11 mouse cellular contexts compared by ENCODE assay signal in the genomic region with DNA sequence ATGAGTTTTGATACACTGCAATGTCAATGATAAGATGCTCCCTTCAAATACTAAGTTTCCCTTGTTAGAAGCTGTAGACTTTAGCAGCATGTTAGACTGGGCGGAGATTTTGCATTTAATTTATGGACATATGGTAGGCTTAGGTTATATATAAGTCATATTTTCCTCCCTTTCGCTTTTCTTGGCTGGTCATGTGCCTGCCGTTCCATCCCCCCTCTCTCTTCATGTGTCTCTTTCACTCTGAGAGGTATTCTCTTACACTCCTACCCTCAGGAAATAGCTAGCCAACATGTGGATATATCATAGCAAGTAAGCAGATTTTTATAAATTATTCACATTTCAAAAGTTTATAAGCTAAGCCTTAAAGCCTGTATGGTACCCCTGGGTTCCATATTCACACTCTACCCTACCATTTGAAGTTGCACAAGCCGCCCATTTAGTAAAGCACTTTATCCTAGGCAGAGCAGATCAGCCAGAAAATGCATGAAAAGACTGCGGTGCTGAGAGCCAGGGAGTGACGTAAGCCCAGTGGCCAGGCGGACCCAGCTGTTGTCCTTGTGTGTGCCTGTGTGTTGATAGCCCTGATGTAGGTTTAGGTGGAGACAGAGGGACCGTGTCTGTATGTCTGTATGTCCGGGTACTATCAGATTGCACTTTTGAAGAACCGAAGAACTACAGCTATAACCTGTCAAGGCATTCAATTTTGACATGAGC.
A peak's percentile ranks its signal among the peaks of the same experiment; 100 is the strongest.
DNase-seq lines count a peak whose midpoint lies in the region; ATAC-seq and TF ChIP-seq lines count a peak whose summit lies in the region.
"Had no signal": no experiment of that assay in that cellular context is flagged by ENCODE, and none has a peak within 500 bp of the region (broad histone marks: within the 10 kb centered on the region; RNA-seq: fewer than 3 reads in every experiment).

No protein-coding gene starts in this region.

- 84% methylated on average over 10 of the region's 10 CpGs for WGBS in forebrain, embryonic 14.5 days
- 79% methylated on average over 10 of the region's 10 CpGs for WGBS in forebrain, postnatal 0 days
- WGBS in embryonic facial prominence, embryonic 14.5 days, result 73% methylated on average over 10 of the region's 10 CpGs
- 80% methylated on average over 10 of the region's 10 CpGs for WGBS in limb, embryonic 11.5 days
- WGBS in midbrain, postnatal 0 days, result 86% methylated on average over 10 of the region's 10 CpGs

- ATAC-seq in forebrain, embryonic 14.5 days, result no peak
- no peak for ATAC-seq in forebrain, postnatal 0 days
- peak; percentile 75; the same call in 1 of the 2 replicates for ATAC-seq in embryonic facial prominence, embryonic 14.5 days (ENCODE audit: low read depth)
- ATAC-seq in limb, embryonic 11.5 days (ENCODE audit: insufficient number of reproducible peaks, low FRiP score, low TSS enrichment, low read depth), result peak; percentile 59; the same call in 1 of the 2 replicates
- ATAC-seq in midbrain, postnatal 0 days (ENCODE audit: low FRiP score), result no peak
- ATAC-seq: forebrain, embryonic 15.5 days had no signal

- no peaks in the 10 kb centered on the region for H3K27me3 ChIP-seq in forebrain, embryonic 14.5 days (replicated peaks; ENCODE audit: control insufficient read depth, insufficient read depth, low read length)
- H3K27me3 ChIP-seq in forebrain, postnatal 0 days (ENCODE audit: insufficient read depth, low read length), result no peaks in the 10 kb centered on the region
- no peaks in the 10 kb centered on the region for H3K27me3 ChIP-seq in embryonic facial prominence, embryonic 14.5 days (replicated peaks; ENCODE audit: control insufficient read depth, insufficient read depth, low read length)
- no peaks in the 10 kb centered on the region for H3K27me3 ChIP-seq in limb, embryonic 11.5 days (ENCODE audit: control insufficient read depth, insufficient read depth, low read length)
- no peaks in the 10 kb centered on the region for H3K27me3 ChIP-seq in midbrain, postnatal 0 days (ENCODE audit: insufficient read depth, low read length)
- H3K27me3 ChIP-seq: forebrain, embryonic 15.5 days; hindbrain, embryonic 13.5 days had no signal

- intact Hi-C loops in heart, postnatal 10 days (cut with DNase I), result loop anchor here (5.0 kb wide), 1 partner anchor 249 kb away; a partner anchor contains a TSS

- no peak overlapping the region for H3K27ac ChIP-seq in forebrain, embryonic 14.5 days (ENCODE audit: low read depth, low read length)
- H3K27ac ChIP-seq in forebrain, postnatal 0 days (ENCODE audit: low read depth, low read length), result no peak overlapping the region
- no peak overlapping the region for H3K27ac ChIP-seq in embryonic facial prominence, embryonic 14.5 days (replicated peaks; ENCODE audit: low read depth, low read length)
- H3K27ac ChIP-seq in limb, embryonic 11.5 days (replicated peaks; ENCODE audit: low read depth, low read length), result no peak overlapping the region
- no peak overlapping the region for H3K27ac ChIP-seq in midbrain, postnatal 0 days (ENCODE audit: low read depth, low read length)
- H3K27ac ChIP-seq: forebrain, embryonic 15.5 days; hindbrain, embryonic 13.5 days had no signal

- H3K9me3 ChIP-seq in forebrain, embryonic 14.5 days (replicated peaks; ENCODE audit: control insufficient read depth, low read length), result no peaks in the 10 kb centered on the region
- H3K9me3 ChIP-seq in forebrain, postnatal 0 days (ENCODE audit: low read length), result no peaks in the 10 kb centered on the region
- no peaks in the 10 kb centered on the region for H3K9me3 ChIP-seq in embryonic facial prominence, embryonic 14.5 days (ENCODE audit: control insufficient read depth, low read length)
- H3K9me3 ChIP-seq in limb, embryonic 11.5 days (ENCODE audit: control insufficient read depth, low read length), result no peaks in the 10 kb centered on the region
- no peaks in the 10 kb centered on the region for H3K9me3 ChIP-seq in midbrain, postnatal 0 days (ENCODE audit: low read length)
- H3K9me3 ChIP-seq: forebrain, embryonic 15.5 days; hindbrain, embryonic 13.5 days had no signal

- no peak overlapping the region for H3K4me3 ChIP-seq in forebrain, embryonic 14.5 days (ENCODE audit: low read depth, low read length)
- H3K4me3 ChIP-seq in forebrain, postnatal 0 days (ENCODE audit: low read depth, low read length), result no peak overlapping the region
- H3K4me3 ChIP-seq in embryonic facial prominence, embryonic 14.5 days (ENCODE audit: low read depth, low read length), result no peak overlapping the region
- no peak overlapping the region for H3K4me3 ChIP-seq in limb, embryonic 11.5 days (ENCODE audit: low read depth, low read length)
- H3K4me3 ChIP-seq in midbrain, postnatal 0 days (ENCODE audit: low read depth, low read length), result no peak overlapping the region
- H3K4me3 ChIP-seq: forebrain, embryonic 15.5 days; hindbrain, embryonic 13.5 days had no signal

- no peaks in the 10 kb centered on the region for H3K4me1 ChIP-seq in forebrain, embryonic 14.5 days (ENCODE audit: control insufficient read depth, insufficient read depth, low read length)
- no peaks in the 10 kb centered on the region for H3K4me1 ChIP-seq in forebrain, postnatal 0 days (ENCODE audit: insufficient read depth)
- H3K4me1 ChIP-seq in embryonic facial prominence, embryonic 14.5 days (ENCODE audit: control insufficient read depth, insufficient read depth, low read length), result no peaks in the 10 kb centered on the region
- 0 out of 2 replicates have a peak, but pooled peaks cover 3% of the 10 kb centered on the region for H3K4me1 ChIP-seq in limb, embryonic 11.5 days (ENCODE audit: control insufficient read depth, insufficient read depth, low read length)
- no peaks in the 10 kb centered on the region for H3K4me1 ChIP-seq in midbrain, postnatal 0 days (ENCODE audit: insufficient read depth, low read length)
- H3K4me1 ChIP-seq: forebrain, embryonic 15.5 days; hindbrain, embryonic 13.5 days had no signal

- peak; percentile 16 for DNase-seq in forebrain, embryonic 14.5 days (ENCODE audit: low spot score)
- no peak for DNase-seq in forebrain, postnatal 0 days
- peak; percentile 60 for DNase-seq in embryonic facial prominence, embryonic 14.5 days (ENCODE audit: low spot score)
- DNase-seq in heart, postnatal 10 days, result peak; percentile 83 to 85
- DNase-seq in limb, embryonic 11.5 days (ENCODE audit: low spot score), result no peak
- DNase-seq in midbrain, postnatal 0 days (ENCODE audit: low spot score), result no peak
- DNase-seq in layer of hippocampus, postnatal 14 days (ENCODE audit: low spot score in 2 of 2), result no peak
- no peak for DNase-seq in spleen, postnatal 10 days (ENCODE audit: low spot score in 2 of 2)
- DNase-seq: lung, embryonic 14.5 days had no signal

- H3K9ac ChIP-seq in forebrain, embryonic 14.5 days (ENCODE audit: low read length), result no peak overlapping the region
- no peak overlapping the region for H3K9ac ChIP-seq in forebrain, postnatal 0 days
- no peak overlapping the region for H3K9ac ChIP-seq in embryonic facial prominence, embryonic 14.5 days (ENCODE audit: low read depth, low read length)
- H3K9ac ChIP-seq in limb, embryonic 11.5 days (ENCODE audit: low read length), result no peak overlapping the region
- H3K9ac ChIP-seq in midbrain, postnatal 0 days (replicated peaks; ENCODE audit: low read length, poor library complexity, severe bottlenecking), result no peak overlapping the region
- H3K9ac ChIP-seq: forebrain, embryonic 15.5 days; hindbrain, embryonic 13.5 days; lung, embryonic 14.5 days had no signal

- no peaks in the 10 kb centered on the region for H3K36me3 ChIP-seq in forebrain, embryonic 14.5 days (ENCODE audit: control insufficient read depth, insufficient read depth, low read length)
- H3K36me3 ChIP-seq in forebrain, postnatal 0 days (ENCODE audit: insufficient read depth), result no peaks in the 10 kb centered on the region
- no peaks in the 10 kb centered on the region for H3K36me3 ChIP-seq in embryonic facial prominence, embryonic 14.5 days (ENCODE audit: control insufficient read depth, insufficient read depth, low read length)
- H3K36me3 ChIP-seq in limb, embryonic 11.5 days (ENCODE audit: control insufficient read depth, insufficient read depth, low read length), result no peaks in the 10 kb centered on the region
- no peaks in the 10 kb centered on the region for H3K36me3 ChIP-seq in midbrain, postnatal 0 days (ENCODE audit: insufficient read depth, low read length)
- H3K36me3 ChIP-seq: forebrain, embryonic 15.5 days; hindbrain, embryonic 13.5 days had no signal

- no peak overlapping the region for H3K4me2 ChIP-seq in forebrain, embryonic 14.5 days (ENCODE audit: low read length)
- no peak overlapping the region for H3K4me2 ChIP-seq in forebrain, postnatal 0 days (ENCODE audit: low read depth)
- H3K4me2 ChIP-seq in embryonic facial prominence, embryonic 14.5 days (ENCODE audit: low read depth, low read length), result no peak overlapping the region
- H3K4me2 ChIP-seq in limb, embryonic 11.5 days (ENCODE audit: low read depth, severe bottlenecking), result no peak overlapping the region
- H3K4me2 ChIP-seq in midbrain, postnatal 0 days (ENCODE audit: low read depth, low read length, poor library complexity, severe bottlenecking), result no peak overlapping the region
- H3K4me2 ChIP-seq: forebrain, embryonic 15.5 days; hindbrain, embryonic 13.5 days; lung, embryonic 14.5 days had no signal

- TF ChIP-seq CTCF in forebrain, postnatal 0 days (IDR thresholded peaks at IDR 0.05; ENCODE audit: low read depth), result no peak
- TF ChIP-seq CTCF in midbrain, postnatal 0 days (IDR thresholded peaks at IDR 0.05), result no peak

Comparison
In these comparisons a context has a peak if more than half of its experiments do, and no peak if none do; other contexts are left out.
1. DNase-seq: peak in forebrain, embryonic 14.5 days (single experiment), embryonic facial prominence, embryonic 14.5 days (single experiment) and heart, postnatal 10 days (2 of 2); none in forebrain, postnatal 0 days (single experiment), limb, embryonic 11.5 days (single experiment), midbrain, postnatal 0 days (single experiment), layer of hippocampus, postnatal 14 days (0 of 2) and spleen, postnatal 10 days (0 of 2).
2. ATAC-seq: peak in embryonic facial prominence, embryonic 14.5 days (single experiment) and limb, embryonic 11.5 days (single experiment); none in forebrain, embryonic 14.5 days (single experiment), forebrain, postnatal 0 days (single experiment) and midbrain, postnatal 0 days (single experiment).